Mouse (Mus musculus): ENCODE measurements around the gene Dgke. TPM values are rescaled to one million over a fixed set of nuclear protein-coding genes. Genes with fewer than 3 reads are reported as not detected.
A peak's percentile ranks its signal among the peaks of the same experiment; 100 is the strongest.

The Dgke gene
- 24.2 and 30.4 TPM in 2 replicates for total RNA-seq (2012; rRNA removed)

- Histone ChIP-seq H3K4me3 (ENCODE audit: insufficient read depth in 1 of 2, low read depth in 1 of 2, low read length in 2 of 2, poor library complexity in 1 of 2, severe bottlenecking in 1 of 2) (peak within 1 kb of the TSS; percentile 7 to 34; a peak in 2 of 4 replicates), H3K9ac (ENCODE audit: insufficient read depth, low read depth, low read length, poor library complexity, severe bottlenecking) (peak within 1 kb of the TSS; percentile 62), H3K4me1 (ENCODE audit: control insufficient read depth in 2 of 2, insufficient read depth in 2 of 2, low read length in 2 of 2, poor library complexity in 1 of 2) (peaks cover 8 to 16% of the 10 kb centered on the region in 2 experiments), H3K36me3 (ENCODE audit: control insufficient read depth, insufficient read depth, low read length, poor library complexity, severe bottlenecking) (no peaks in the 10 kb centered on the region), H3K9me3 (ENCODE audit: control insufficient read depth, insufficient read depth, low read depth, low read length) (no peaks in the 10 kb centered on the region), H3K27ac (ENCODE audit: insufficient read depth, low read depth, low read length, poor library complexity, severe bottlenecking) (peak within 1 kb of the TSS; percentile 95)
- in situ Hi-C loops (cut with MboI; ENCODE audit: low sequenced_read_pairs in 2 of 2, unreplicated experiment in 2 of 2): no loop called here
- TF ChIP-seq ZNF384 (IDR thresholded peaks at IDR 0.05; ENCODE audit: low read depth, low read length): no peak
- no peak for TF ChIP-seq MAFK (IDR thresholded peaks at IDR 0.05; ENCODE audit: insufficient read depth, low read depth, low read length)
- no peak for DNase-seq (ENCODE audit: low read depth, low spot score)
These were observed at the start of gene Dgke for GRCm38 (mm10) chr11:89066750-89067149. TSS of gene Dgke (minus strand) at chr11:89066850.

DNA sequence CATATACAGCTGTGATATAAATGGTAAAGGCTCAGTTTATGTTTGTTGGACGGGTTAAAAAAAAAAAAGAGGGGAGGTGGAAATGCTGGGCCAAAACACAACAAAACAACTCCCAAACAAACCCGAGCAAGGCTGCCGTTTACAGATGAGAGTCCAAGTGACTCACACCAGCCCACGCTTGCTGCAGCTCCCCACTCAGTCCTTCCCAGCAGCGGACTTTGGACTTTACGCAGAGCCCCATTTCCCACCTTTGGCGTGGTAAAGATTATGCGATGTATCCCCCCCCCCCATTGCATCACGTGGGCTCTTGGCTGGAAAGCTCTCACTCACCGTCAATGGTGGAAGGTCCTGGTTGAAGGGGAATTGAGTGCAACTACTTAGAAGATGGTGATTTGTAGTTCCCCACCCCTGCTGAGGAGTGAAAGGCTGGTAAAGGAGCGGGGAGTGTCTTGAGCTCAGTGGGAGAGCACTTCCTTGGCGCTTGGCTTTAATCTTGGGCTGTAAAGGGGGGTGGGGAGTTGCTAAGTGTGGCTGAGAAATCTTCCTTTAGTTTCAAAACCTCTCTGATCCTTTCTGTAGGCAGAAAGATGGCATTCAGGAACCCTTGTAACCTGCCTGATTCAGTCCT lies 40.6 kb upstream of the Dgke start:
- in situ Hi-C loops (cut with MboI; ENCODE audit: low sequenced_read_pairs in 2 of 2, unreplicated experiment in 2 of 2): no loop called here
- no peaks in the 10 kb centered on the region for H3K36me3 ChIP-seq (ENCODE audit: control insufficient read depth, insufficient read depth, low read length, poor library complexity, severe bottlenecking)
- H3K27ac ChIP-seq (ENCODE audit: insufficient read depth, low read depth, low read length, poor library complexity, severe bottlenecking): no peak overlapping the region
- no peak overlapping the region; a peak in 1 of 4 replicates for H3K4me3 ChIP-seq (ENCODE audit: insufficient read depth in 1 of 2, low read depth in 1 of 2, low read length in 2 of 2, poor library complexity in 1 of 2, severe bottlenecking in 1 of 2)
- peak; percentile 36 for DNase-seq (ENCODE audit: low read depth, low spot score)
- H3K9me3 ChIP-seq (ENCODE audit: control insufficient read depth, insufficient read depth, low read depth, low read length): no peaks in the 10 kb centered on the region
- H3K9ac ChIP-seq (ENCODE audit: insufficient read depth, low read depth, low read length, poor library complexity, severe bottlenecking): no peak overlapping the region
- H3K4me1 ChIP-seq (ENCODE audit: control insufficient read depth in 2 of 2, insufficient read depth in 2 of 2, low read length in 2 of 2, poor library complexity in 1 of 2): peaks cover 2 to 9% of the 10 kb centered on the region in 2 experiments; a peak in 3 of 4 replicates
- TF ChIP-seq HCFC1 (IDR thresholded peaks at IDR 0.05; ENCODE audit: borderline replicate concordance, insufficient read depth, low read length): no peak
- peak; percentile 53; the same call in 1 of the 2 replicates for TF ChIP-seq ZNF384 (IDR thresholded peaks at IDR 0.05; ENCODE audit: low read depth, low read length)

- no peak overlapping the region for H3K9ac ChIP-seq (ENCODE audit: insufficient read depth, low read depth, low read length, poor library complexity, severe bottlenecking)
- in situ Hi-C loops (cut with MboI; ENCODE audit: low sequenced_read_pairs in 2 of 2, unreplicated experiment in 2 of 2): no loop called here
- H3K27ac ChIP-seq (ENCODE audit: insufficient read depth, low read depth, low read length, poor library complexity, severe bottlenecking): no peak overlapping the region
- H3K36me3 ChIP-seq (ENCODE audit: control insufficient read depth, insufficient read depth, low read length, poor library complexity, severe bottlenecking): no peaks in the 10 kb centered on the region
- no peak overlapping the region; a peak in 1 of 4 replicates for H3K4me3 ChIP-seq (ENCODE audit: insufficient read depth in 1 of 2, low read depth in 1 of 2, low read length in 2 of 2, poor library complexity in 1 of 2, severe bottlenecking in 1 of 2)
- peaks cover 2 to 13% of the 10 kb centered on the region in 2 experiments; a peak in 3 of 4 replicates for H3K4me1 ChIP-seq (ENCODE audit: control insufficient read depth in 2 of 2, insufficient read depth in 2 of 2, low read length in 2 of 2, poor library complexity in 1 of 2)
- no peaks in the 10 kb centered on the region for H3K9me3 ChIP-seq (ENCODE audit: control insufficient read depth, insufficient read depth, low read depth, low read length)
- DNase-seq (ENCODE audit: low read depth, low spot score): peak; percentile 97
- TF ChIP-seq MAFK (IDR thresholded peaks at IDR 0.05; ENCODE audit: insufficient read depth, low read depth, low read length) (no peak), HCFC1 (IDR thresholded peaks at IDR 0.05; ENCODE audit: borderline replicate concordance, insufficient read depth, low read length) (no peak), ZNF384 (IDR thresholded peaks at IDR 0.05; ENCODE audit: low read depth, low read length) (no peak), ZC3H11A (IDR thresholded peaks at IDR 0.05; ENCODE audit: borderline replicate concordance, low read depth, low read length) (no peak), CHD2 (IDR thresholded peaks at IDR 0.05; ENCODE audit: low read depth, low read length) (no peak)
These were observed 39.2 kb upstream of the Dgke start for GRCm38 (mm10) chr11:89105823-89106222.

GRCm38 (mm10) chr11:89105211-89105610 lies 38.6 kb upstream of the Dgke start:
- in situ Hi-C loops (cut with MboI; ENCODE audit: low sequenced_read_pairs in 2 of 2, unreplicated experiment in 2 of 2): no loop called here
- DNase-seq (ENCODE audit: low read depth, low spot score): no peak
- Histone ChIP-seq H3K36me3 (ENCODE audit: control insufficient read depth, insufficient read depth, low read length, poor library complexity, severe bottlenecking) (no peaks in the 10 kb centered on the region), H3K4me1 (ENCODE audit: control insufficient read depth in 2 of 2, insufficient read depth in 2 of 2, low read length in 2 of 2, poor library complexity in 1 of 2) (peaks cover 2 to 13% of the 10 kb centered on the region in 2 experiments; a peak in 3 of 4 replicates), H3K4me3 (ENCODE audit: insufficient read depth in 1 of 2, low read depth in 1 of 2, low read length in 2 of 2, poor library complexity in 1 of 2, severe bottlenecking in 1 of 2) (no peak overlapping the region; a peak in 1 of 4 replicates), H3K9ac (ENCODE audit: insufficient read depth, low read depth, low read length, poor library complexity, severe bottlenecking) (no peak overlapping the region), H3K27ac (ENCODE audit: insufficient read depth, low read depth, low read length, poor library complexity, severe bottlenecking) (no peak overlapping the region), H3K9me3 (ENCODE audit: control insufficient read depth, insufficient read depth, low read depth, low read length) (no peaks in the 10 kb centered on the region)
- TF ChIP-seq HCFC1 (IDR thresholded peaks at IDR 0.05; ENCODE audit: borderline replicate concordance, insufficient read depth, low read length) (no peak), ZC3H11A (IDR thresholded peaks at IDR 0.05; ENCODE audit: borderline replicate concordance, low read depth, low read length) (no peak), MAFK (IDR thresholded peaks at IDR 0.05; ENCODE audit: insufficient read depth, low read depth, low read length) (no peak), ZNF384 (IDR thresholded peaks at IDR 0.05; ENCODE audit: low read depth, low read length) (no peak), CHD2 (IDR thresholded peaks at IDR 0.05; ENCODE audit: low read depth, low read length) (no peak)

DNA sequence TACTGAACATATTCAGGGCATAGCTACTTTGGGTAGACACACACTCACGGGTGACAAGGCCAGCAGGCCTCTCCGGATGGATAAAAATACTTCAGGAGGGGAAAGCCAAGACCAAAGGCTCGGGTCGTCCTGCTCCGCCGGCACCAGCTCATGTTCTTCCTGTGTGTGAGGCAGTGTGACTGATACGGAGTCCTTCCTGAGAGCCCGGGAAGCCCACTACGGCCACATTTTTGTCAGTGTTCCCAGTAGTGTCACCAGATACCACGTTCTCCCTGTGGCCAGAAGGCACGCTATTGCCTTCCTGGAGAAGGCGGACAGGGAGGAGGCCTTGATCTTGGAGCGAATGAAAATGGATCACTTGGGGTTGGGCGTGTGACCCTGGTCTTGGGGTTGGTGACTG lies 36.5 kb upstream of the Dgke start:
- H3K27ac ChIP-seq (ENCODE audit: insufficient read depth, low read depth, low read length, poor library complexity, severe bottlenecking): no peak overlapping the region
- H3K9ac ChIP-seq (ENCODE audit: insufficient read depth, low read depth, low read length, poor library complexity, severe bottlenecking): no peak overlapping the region
- in situ Hi-C loops (cut with MboI; ENCODE audit: low sequenced_read_pairs in 2 of 2, unreplicated experiment in 2 of 2): no loop called here
- H3K4me3 ChIP-seq (ENCODE audit: insufficient read depth in 1 of 2, low read depth in 1 of 2, low read length in 2 of 2, poor library complexity in 1 of 2, severe bottlenecking in 1 of 2): no peak overlapping the region
- no peak for DNase-seq (ENCODE audit: low read depth, low spot score)
- TF ChIP-seq ZC3H11A (IDR thresholded peaks at IDR 0.05; ENCODE audit: borderline replicate concordance, low read depth, low read length) (no peak), HCFC1 (IDR thresholded peaks at IDR 0.05; ENCODE audit: borderline replicate concordance, insufficient read depth, low read length) (no peak), ZNF384 (IDR thresholded peaks at IDR 0.05; ENCODE audit: low read depth, low read length) (no peak), MAFK (IDR thresholded peaks at IDR 0.05; ENCODE audit: insufficient read depth, low read depth, low read length) (no peak), CHD2 (IDR thresholded peaks at IDR 0.05; ENCODE audit: low read depth, low read length) (no peak)
- no peaks in the 10 kb centered on the region for H3K9me3 ChIP-seq (ENCODE audit: control insufficient read depth, insufficient read depth, low read depth, low read length)
- peaks cover 2 to 13% of the 10 kb centered on the region in 2 experiments; a peak in 3 of 4 replicates for H3K4me1 ChIP-seq (ENCODE audit: control insufficient read depth in 2 of 2, insufficient read depth in 2 of 2, low read length in 2 of 2, poor library complexity in 1 of 2)
- no peaks in the 10 kb centered on the region for H3K36me3 ChIP-seq (ENCODE audit: control insufficient read depth, insufficient read depth, low read length, poor library complexity, severe bottlenecking)

All from ES-E14 (cell line).